Mouse (Mus musculus) small intestine, adult 2 months (tissue): ENCODE results near the gene 6030498E09Rik.

ENCODE experiments used
- CTCF ChIP-seq: fragments of 200-500 bp; IDR thresholded peaks from 2 replicates; pipeline ENCODE4 v1.5.1; 2012; ENCODE audit warnings: low read depth, mild to moderate bottlenecking, control low read depth, inconsistent platforms, low read length, moderate library complexity, mixed read lengths; ENCODE audit not compliant: insufficient replicate concordance, insufficient read length; ENCODE audit errors: extremely low read depth
- POLR2A ChIP-seq: fragments of 200-500 bp; IDR thresholded peaks from 2 replicates; pipeline ENCODE4 v1.6.1; 2012; ENCODE audit warnings: low read depth, mild to moderate bottlenecking, control low read depth, inconsistent platforms, low read length, moderate library complexity

- TF ChIP-seq CTCF (no peak), POLR2A (no peak)
These were observed 37.3 kb upstream of the 6030498E09Rik start for GRCm38 (mm10) chrX:38734916-38735880.
